Mouse (Mus musculus) telencephalon, adult 2 months (tissue): ENCODE measurements at regions not wholly inside any gene's neighbourhood (a gene's known extent, or its start where the extent isn't known, plus 50 kb on each side); places are given as distances from the start of the nearest gene placed in this dataset.

ENCODE experiments used
- DNase-seq: peaks from one replicate; pipeline ENCODE4 v3.0.0-alpha.2; 2011; ENCODE audit warnings: low read depth, low spot score

DNA sequence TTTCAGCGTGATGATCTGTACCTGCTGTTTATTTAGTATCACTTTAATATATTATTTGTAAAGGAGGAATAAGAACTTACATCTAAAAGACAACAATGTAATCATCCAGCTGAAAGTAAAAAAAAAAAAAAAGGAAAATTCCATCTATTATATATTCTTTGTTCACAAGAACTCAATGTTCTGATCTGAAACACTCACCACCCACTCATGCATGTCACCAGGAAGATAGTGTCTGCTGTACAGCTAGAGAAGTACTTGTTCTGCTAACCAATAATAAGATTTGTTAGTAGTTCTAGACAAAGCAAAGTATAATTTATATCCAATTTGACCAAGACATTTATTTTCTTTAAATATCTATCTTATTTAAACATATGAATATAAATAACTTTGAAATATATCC lies 189.3 kb upstream of the Slitrk5 start:
- no peak for DNase-seq

DNA sequence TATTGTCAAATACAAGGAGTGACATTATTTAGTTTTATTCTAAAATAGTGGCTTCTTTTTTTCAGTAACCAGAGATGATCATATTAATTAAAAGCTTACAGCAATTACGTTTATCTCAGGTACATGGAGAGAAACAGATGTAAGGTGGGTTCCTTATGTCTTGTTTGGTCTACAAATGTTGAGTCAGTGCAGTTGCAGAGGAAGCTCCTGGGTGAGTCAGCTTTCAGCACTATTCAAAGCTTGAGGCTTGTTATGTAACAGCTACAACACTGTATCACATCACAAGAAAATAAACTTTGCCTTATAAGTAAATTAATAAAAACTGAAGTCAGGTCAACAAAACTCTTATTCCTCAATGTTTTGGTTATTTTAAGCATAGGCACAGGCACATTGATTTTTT lies 188.0 kb upstream of the Slitrk5 start:
- DNase-seq = peak; percentile 58
